Mouse (Mus musculus) heart, embryonic 11.5 days (tissue): ENCODE measurements at regions not wholly inside any gene's neighbourhood (a gene's known extent, or its start where the extent isn't known, plus 50 kb on each side); places are given as distances from the start of the nearest gene placed in this dataset.

Experiments
- ATAC-seq: fragments of 200-750 bp; cut with Nextera tagmentation; replicated peaks from 2 replicates; pipeline ENCODE4 v1.8.0; 2017; ENCODE audit warnings: moderate library complexity; ENCODE audit not compliant: insufficient number of reproducible peaks, low FRiP score, low TSS enrichment
- H3K27ac ChIP-seq: fragments of 300-500 bp; sonication (generic); 2 replicates; pipeline ENCODE4 v1.5.1; 2014; ENCODE audit warnings: mild to moderate bottlenecking, low read depth, low read length
- H3K27me3 ChIP-seq: fragments of 300-500 bp; sonication (generic); 2 replicates; pipeline ENCODE4 v1.6.1; 2014; ENCODE audit warnings: mild to moderate bottlenecking, low read length, mixed read lengths; ENCODE audit not compliant: control insufficient read depth, insufficient read depth
- H3K36me3 ChIP-seq: fragments of 300-500 bp; sonication (generic); 2 replicates; pipeline ENCODE4 v1.6.1; 2014; ENCODE audit warnings: mild to moderate bottlenecking, low read length, moderate library complexity, mixed read lengths; ENCODE audit not compliant: control insufficient read depth, insufficient read depth
- H3K4me1 ChIP-seq: fragments of 300-500 bp; sonication (generic); 2 replicates; pipeline ENCODE4 v1.6.1; 2014; ENCODE audit warnings: low read length; ENCODE audit not compliant: control insufficient read depth, insufficient read depth
- H3K4me2 ChIP-seq: fragments of 300-500 bp; sonication (generic); 2 replicates; pipeline ENCODE4 v1.6.1; 2014; ENCODE audit warnings: mild to moderate bottlenecking, moderate library complexity
- H3K4me3 ChIP-seq: fragments of 300-500 bp; sonication (generic); 2 replicates; pipeline ENCODE4 v1.5.1; 2014; ENCODE audit warnings: low read depth, low read length
- H3K9ac ChIP-seq: fragments of 300-500 bp; sonication (generic); 2 replicates; pipeline ENCODE4 v1.6.1; 2014; ENCODE audit warnings: mild to moderate bottlenecking, low read depth, low read length, moderate library complexity
- H3K9me3 ChIP-seq: fragments of 300-500 bp; sonication (generic); replicated peaks from 2 replicates; pipeline ENCODE4 v1.6.1; 2016; ENCODE audit warnings: low read length; ENCODE audit not compliant: control insufficient read depth
- WGBS: fragments of 180-500 bp; shearing (Covaris S2); extraction: QIAGEN DNeasy Blood & Tissue Kit; methylation state at CpG from one replicate; pipeline ENCODE4 v1.1.7; 2014; ENCODE audit not compliant: insufficient replicate concordance; 5-methylcytosine and 5-hydroxymethylcytosine counted together

- H3K9me3 ChIP-seq = no peaks in the 10 kb centered on the region
- H3K27ac ChIP-seq = no peak overlapping the region
- ATAC-seq = no peak
- no peak overlapping the region for H3K9ac ChIP-seq
- no peak overlapping the region for H3K4me2 ChIP-seq
- H3K27me3 ChIP-seq = no peaks in the 10 kb centered on the region
- WGBS = 87% methylated on average over 5 of the region's 5 CpGs
- no peaks in the 10 kb centered on the region for H3K36me3 ChIP-seq
- H3K4me3 ChIP-seq = no peak overlapping the region
- H3K4me1 ChIP-seq = no peaks in the 10 kb centered on the region
Observed at GRCm38 (mm10) chr11:56165759-56166158, 124.9 kb upstream of the Nmur2 start.

- no peak for ATAC-seq
- no peaks in the 10 kb centered on the region for H3K9me3 ChIP-seq
- no peaks in the 10 kb centered on the region for H3K27me3 ChIP-seq
- no peak overlapping the region for H3K4me3 ChIP-seq
- H3K36me3 ChIP-seq = no peaks in the 10 kb centered on the region
- H3K4me1 ChIP-seq = no peaks in the 10 kb centered on the region
- WGBS = 69% methylated on average over 2 of the region's 2 CpGs
- H3K4me2 ChIP-seq = no peak overlapping the region
- H3K27ac ChIP-seq = no peak overlapping the region
- H3K9ac ChIP-seq = no peak overlapping the region
Observed at GRCm38 (mm10) chr11:56160286-56160685, 119.5 kb upstream of the Nmur2 start.

- no peak overlapping the region for H3K4me2 ChIP-seq
- H3K9ac ChIP-seq = no peak overlapping the region
- H3K9me3 ChIP-seq = no peaks in the 10 kb centered on the region
- H3K27me3 ChIP-seq = no peaks in the 10 kb centered on the region
- no peak overlapping the region for H3K4me3 ChIP-seq
- H3K36me3 ChIP-seq = no peaks in the 10 kb centered on the region
- 45% methylated on average over 10 of the region's 10 CpGs for whole genome bisulfite sequencing
- ATAC-seq = no peak
- no peak overlapping the region for H3K27ac ChIP-seq
- no peaks in the 10 kb centered on the region for H3K4me1 ChIP-seq
Observed at GRCm38 (mm10) chr11:56159412-56160074, 118.7 kb upstream of the Nmur2 start.

DNA sequence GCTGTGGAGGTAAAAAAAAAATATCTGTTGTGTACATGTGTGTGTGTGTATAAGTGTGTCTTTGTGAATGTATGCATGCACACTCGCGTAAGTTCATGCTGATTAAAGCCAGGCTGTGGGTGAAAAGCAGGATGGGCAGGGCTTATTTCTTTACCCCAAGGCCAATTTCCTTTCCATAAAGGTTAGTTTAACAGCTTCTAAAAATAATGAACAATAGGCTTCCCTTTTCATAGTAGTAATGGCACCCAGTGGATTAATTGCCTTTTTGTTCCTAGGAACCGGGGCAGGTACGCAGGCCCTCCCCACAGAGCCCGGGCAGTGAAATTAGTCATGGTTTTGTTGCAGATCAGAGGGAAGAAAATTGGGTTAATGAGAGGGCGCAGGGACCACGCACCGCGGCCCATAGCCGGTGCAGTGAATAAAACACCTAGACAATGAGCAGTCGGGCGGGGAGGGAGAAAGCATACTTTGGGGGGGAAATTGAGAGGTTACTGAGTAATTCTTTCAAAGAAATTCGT, 110.1 kb upstream of the Nmur2 start:
- Histone ChIP-seq H3K9ac (no peak overlapping the region), H3K36me3 (no peaks in the 10 kb centered on the region), H3K9me3 (no peaks in the 10 kb centered on the region), H3K4me3 (no peak overlapping the region), H3K4me2 (no peak overlapping the region), H3K27ac (no peak overlapping the region), H3K27me3 (no peaks in the 10 kb centered on the region), H3K4me1 (no peaks in the 10 kb centered on the region)
- ATAC-seq = no peak
- WGBS = 74% methylated on average over 13 of the region's 13 CpGs

- Histone ChIP-seq H3K27ac (no peak overlapping the region), H3K9ac (no peak overlapping the region), H3K4me3 (no peak overlapping the region), H3K36me3 (no peaks in the 10 kb centered on the region), H3K4me1 (no peaks in the 10 kb centered on the region), H3K27me3 (no peaks in the 10 kb centered on the region), H3K9me3 (no peaks in the 10 kb centered on the region), H3K4me2 (no peak overlapping the region)
- 50% methylated on average over 1 of the region's 1 CpGs for WGBS
- no peak for ATAC-seq
Observed at GRCm38 (mm10) chr11:56149752-56150151, 108.9 kb upstream of the Nmur2 start.

GRCm38 (mm10) chr11:56148956-56149355, 108.1 kb upstream of the Nmur2 start:
- Histone ChIP-seq H3K4me1 (no peaks in the 10 kb centered on the region), H3K27me3 (no peaks in the 10 kb centered on the region)
- WGBS = 55% methylated on average over 1 of the region's 1 CpGs

DNA sequence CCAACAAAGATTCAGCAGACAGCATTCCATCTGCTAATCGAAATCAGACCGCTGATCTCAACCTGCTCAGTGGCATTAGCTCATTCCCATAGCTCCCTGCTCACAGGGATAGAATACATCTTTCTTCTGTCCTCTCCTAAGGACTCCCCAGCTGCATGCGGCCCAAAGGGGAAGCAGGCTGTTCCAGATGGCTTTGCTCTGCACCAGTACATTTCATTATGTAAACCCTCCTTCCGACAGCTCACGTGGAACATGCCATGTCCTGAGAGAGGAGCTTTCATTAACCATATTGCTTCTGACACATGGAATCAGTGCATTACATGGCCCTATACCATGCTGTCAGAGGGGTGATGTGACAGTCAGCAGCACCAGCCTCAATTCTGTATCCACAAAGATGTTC, 105.9 kb upstream of the Nmur2 start:
- H3K36me3 ChIP-seq = no peaks in the 10 kb centered on the region
- ATAC-seq = no peak
- H3K9ac ChIP-seq = no peak overlapping the region
- H3K27ac ChIP-seq = no peak overlapping the region
- H3K4me2 ChIP-seq = no peak overlapping the region
- no peaks in the 10 kb centered on the region for H3K4me1 ChIP-seq
- no peak overlapping the region for H3K4me3 ChIP-seq
- H3K27me3 ChIP-seq = no peaks in the 10 kb centered on the region
- H3K9me3 ChIP-seq = no peaks in the 10 kb centered on the region
- 73% methylated on average over 5 of the region's 5 CpGs for WGBS

More at GRCm38 (mm10) chr11:56148956-56149355, 108.1 kb upstream of the Nmur2 start:
- Histone ChIP-seq H3K9ac (no peak overlapping the region), H3K36me3 (no peaks in the 10 kb centered on the region), H3K9me3 (no peaks in the 10 kb centered on the region), H3K4me3 (no peak overlapping the region), H3K27ac (no peak overlapping the region), H3K4me2 (no peak overlapping the region)
- ATAC-seq = no peak

DNA sequence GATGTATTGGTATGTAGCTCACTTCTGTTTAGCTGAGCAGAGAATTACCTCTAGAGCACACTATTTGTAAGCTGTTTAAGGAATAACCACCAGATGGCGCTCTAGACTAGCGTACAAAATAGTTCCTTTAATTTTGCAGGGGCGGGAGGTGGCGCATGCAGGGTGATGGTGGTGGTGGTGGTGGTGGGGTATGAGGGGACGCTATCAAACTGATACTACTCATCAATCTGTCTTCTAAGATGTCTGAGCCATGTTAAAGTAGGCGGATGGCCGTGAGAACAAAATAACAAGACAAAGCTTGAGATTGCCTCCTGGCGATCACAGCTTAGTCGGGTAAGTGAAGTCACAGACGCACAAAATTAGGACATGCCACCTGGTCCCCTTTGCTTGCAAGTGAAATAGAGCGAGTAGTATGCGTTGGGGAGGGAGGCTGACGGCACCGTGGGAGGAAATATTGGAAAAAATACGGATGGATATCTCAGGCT, 90.6 kb upstream of the Nmur2 start:
- Histone ChIP-seq H3K9me3 (no peaks in the 10 kb centered on the region), H3K9ac (no peak overlapping the region), H3K4me3 (no peak overlapping the region), H3K27ac (no peak overlapping the region), H3K4me1 (no peaks in the 10 kb centered on the region), H3K36me3 (no peaks in the 10 kb centered on the region), H3K4me2 (peak overlapping the region; percentile 41), H3K27me3 (no peaks in the 10 kb centered on the region)
- ATAC-seq = no peak
- WGBS = 30% methylated on average over 15 of the region's 15 CpGs
